Mouse (Mus musculus): ENCODE data around the gene Crocc2.

DNA sequence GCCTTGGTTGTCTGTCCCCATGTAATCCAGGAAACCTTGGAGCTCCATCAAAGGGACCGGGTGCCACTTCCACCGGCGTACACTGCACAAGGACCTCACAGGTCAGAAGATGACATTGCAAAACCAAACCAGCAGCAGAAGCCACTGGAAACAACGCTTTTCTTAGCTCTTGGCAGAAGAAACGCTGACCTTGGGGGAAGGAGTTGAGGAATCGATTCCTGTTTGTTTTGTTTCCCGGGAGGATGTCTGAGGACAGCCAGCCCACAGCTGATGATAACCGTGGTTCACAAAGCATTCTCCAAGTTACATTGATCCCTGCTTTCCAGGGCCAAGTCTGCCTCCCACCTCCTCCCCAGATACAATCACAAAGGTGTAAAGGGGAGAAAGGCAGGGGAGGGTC, 44.5 kb upstream of the Crocc2 start:
- TF ChIP-seq CTCF (IDR thresholded peaks at IDR 0.05; ENCODE audit: low read depth) (no peak), EP300 (optimal IDR thresholded peaks at IDR 0.05) (no peak)

Measured in stomach, postnatal 0 days (tissue).